Mouse (Mus musculus): ENCODE results near the gene Dnm2.
"Not testable (repeated sequence)": the region's sequence is repeated elsewhere in the genome, so short reads cannot be mapped to it uniquely, and the experiment has no call there.

Gene Dnm2

DNA sequence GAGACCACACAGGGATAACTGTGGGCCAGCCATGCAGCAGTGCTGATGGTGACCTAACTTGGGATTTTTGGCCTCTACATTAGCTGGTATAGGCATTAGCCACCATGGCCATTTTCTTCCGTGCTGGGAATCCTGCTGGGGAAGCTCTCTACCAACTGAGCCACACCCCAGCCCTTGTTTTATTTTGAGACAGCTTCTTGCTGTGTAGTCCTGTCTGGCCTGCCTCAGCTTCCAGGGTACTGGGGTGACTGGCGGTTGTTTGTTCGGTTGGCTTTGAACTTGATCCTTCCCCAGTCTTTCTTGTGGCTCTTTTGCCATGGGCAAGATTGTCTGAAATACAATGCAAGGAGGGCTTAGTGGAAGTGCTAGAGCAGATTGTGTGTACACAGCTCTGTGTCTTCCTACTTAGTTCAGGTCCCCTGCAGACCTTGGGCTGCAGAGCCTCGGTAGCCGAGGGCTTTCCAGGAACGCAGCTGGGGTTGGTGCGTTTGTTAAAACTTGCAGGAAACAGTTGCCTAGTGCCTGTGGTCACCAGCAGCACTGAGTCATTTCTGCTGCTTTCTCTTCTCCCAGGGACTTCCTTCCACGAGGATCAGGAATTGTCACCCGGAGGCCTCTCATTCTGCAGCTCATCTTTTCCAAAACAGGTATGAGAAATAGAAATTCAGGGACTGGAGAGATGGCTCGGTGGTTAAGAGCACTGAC lies 32.4 kb downstream of the Dnm2 start:
- no peak for DNase-seq

DNA sequence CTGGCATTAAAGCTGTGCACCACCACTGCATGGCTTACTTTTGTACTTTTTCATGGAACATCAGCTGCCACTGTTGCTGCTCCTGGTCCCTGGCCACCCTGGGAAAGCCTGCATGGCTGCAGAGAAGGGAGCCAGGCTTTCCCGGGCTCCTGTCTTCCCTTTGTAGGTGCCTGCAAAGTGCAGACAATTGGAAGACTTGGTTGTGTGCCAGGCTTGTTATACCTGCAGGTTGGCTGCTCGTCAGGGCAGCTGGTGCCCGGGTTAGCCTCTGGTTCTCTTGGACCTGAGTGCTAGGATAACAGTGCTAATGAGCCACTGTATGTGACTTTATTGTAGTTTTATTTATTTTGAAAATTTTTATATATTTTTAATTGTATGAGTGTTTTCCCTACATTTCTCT lies 34.1 kb downstream of the Dnm2 start:
- no peak for DNase-seq

DNA sequence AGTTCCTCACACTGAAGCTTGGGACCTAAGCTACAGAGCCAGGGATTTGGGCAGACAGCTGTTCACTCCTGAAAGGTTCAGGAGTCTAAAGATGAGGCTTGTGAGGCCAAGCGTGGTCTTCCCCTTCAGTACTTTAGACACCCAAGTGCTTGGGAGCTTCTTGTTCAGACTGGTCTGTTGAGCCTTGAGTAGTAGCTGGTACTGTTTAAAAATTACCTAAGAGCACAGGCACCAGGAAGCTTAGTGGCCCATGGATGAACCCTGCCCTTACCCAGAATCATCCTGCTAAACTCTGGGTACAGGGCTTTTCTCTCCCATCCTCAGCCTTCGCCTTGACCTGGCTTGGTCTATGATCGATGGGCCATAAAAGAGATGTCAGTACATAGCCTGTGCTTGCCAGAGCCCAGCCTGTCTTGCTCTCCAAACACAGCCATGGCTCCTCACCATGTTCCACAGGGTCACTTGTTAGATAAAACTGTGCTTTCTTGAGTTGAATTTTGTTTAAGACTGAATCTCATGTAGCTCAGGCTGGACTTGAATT lies 35.8 kb downstream of the Dnm2 start:
- DNase-seq, result peak; percentile 78

GRCm38 (mm10) chr9:21463138-21463590 lies 38.5 kb downstream of the Dnm2 start:
- peak; percentile 74 for DNase-seq

GRCm38 (mm10) chr9:21463766-21464564 lies 39.3 kb downstream of the Dnm2 start:
- no peak for DNase-seq

DNA sequence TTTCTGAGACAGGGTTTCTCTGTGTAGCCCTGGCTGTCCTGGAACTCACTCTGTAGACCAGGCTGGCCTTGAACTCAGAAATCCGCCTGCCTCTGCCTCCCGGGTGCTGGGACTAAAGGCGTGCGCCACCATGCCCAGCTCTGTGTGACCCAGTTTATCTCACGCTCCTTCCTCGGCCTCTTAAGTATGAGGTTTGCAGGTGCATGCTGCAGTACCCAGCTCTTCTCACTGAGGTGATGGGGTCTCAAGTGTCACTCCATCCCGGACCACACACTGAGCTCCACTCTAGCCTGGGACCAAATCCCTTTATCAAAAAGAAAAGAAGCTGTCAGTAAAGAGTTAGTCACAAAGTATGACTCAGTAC lies 39.8 kb downstream of the Dnm2 start:
- not testable (repeated sequence) for DNase-seq

- DNase-seq, result peak; percentile 35
Measured at GRCm38 (mm10) chr9:21469032-21470024, 44.6 kb downstream of the Dnm2 start.

- no peak for DNase-seq
Measured at GRCm38 (mm10) chr9:21472913-21473312, 48.2 kb downstream of the Dnm2 start.

- DNase-seq, result no peak
Measured at GRCm38 (mm10) chr9:21477707-21478106, 53.0 kb downstream of the Dnm2 start.

DNA sequence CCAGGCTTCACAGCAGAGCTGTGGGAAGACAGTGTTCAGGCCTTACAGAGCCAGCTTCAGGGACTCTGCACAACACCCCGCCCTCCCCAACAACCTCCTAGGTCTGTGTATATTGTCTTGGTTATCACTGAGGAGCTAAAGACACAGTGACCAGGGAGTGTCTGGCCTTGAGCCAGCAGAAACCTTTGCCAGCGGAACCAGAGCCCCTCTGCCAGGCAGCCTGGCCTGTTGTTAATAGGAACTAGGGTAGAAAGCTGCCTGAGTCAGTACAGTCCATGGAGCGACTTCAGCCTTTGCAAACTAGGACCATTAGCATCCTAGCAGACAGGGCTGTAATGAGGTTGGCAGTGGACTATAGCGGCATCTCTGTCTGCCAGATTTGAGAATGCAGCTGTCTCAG lies 59.4 kb downstream of the Dnm2 start:
- no peak for DNase-seq

DNA sequence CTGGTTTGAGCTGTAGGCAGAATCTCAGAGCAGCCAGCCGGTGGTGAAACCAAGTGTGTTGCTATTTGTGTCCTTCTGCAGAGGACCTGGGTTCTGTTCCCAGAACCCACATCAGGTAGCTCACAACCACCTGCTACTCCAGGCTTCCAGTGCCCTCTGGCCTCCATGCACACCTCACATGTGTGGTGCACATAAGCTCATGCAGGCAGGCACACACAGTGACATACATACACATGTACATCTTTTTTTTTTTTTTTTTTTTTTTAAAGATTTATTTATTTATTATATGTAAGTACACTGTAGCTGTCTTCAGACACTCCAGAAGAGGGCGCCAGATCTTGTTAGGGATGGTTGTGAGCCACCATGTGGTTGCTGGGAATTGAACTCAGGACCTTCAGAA lies 63.5 kb downstream of the Dnm2 start:
- not testable (repeated sequence) for DNase-seq

DNA sequence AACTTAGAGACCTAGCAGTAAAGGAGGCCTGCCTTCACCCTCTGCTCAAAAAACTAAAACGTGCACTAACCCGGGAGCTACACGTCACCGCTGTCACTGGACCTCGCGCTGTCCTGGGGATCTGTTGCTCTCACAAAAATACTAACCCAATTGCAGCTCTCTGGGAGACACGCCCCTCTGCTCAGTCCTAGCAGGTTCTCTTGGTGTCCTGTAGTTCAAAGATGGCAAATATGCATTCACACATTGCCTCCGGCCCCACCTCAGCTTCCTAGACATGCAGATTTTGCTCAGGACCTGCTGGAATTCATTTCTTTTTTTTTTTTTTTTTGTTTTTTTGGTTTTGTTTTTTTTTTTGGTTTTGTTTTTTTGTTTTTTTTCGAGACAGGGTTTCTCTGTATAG lies 66.0 kb downstream of the Dnm2 start:
- DNase-seq, result no peak

DNA sequence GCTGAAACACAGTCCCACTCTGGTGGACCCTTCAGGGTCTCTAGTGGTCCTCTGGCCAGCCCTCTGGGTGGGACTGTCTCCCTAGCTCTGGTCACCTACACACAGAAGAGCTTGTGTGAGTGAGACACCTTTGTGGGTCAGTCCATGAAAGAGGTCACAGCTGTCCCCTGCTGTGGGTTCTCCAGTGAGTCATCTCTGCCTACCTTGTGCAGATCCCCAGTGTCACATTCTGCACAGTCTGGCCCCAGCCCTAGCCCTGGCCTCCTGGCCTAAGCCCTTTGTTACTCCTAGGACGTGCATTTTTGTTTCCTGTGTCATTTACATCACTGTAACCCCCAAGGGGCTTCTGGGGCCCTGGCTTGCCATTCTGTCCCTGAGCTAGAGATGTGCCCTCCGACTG lies 69.2 kb downstream of the Dnm2 start:
- no peak for DNase-seq

- DNase-seq, result no peak
Measured at GRCm38 (mm10) chr9:21494726-21495125, 70.0 kb downstream of the Dnm2 start.

DNA sequence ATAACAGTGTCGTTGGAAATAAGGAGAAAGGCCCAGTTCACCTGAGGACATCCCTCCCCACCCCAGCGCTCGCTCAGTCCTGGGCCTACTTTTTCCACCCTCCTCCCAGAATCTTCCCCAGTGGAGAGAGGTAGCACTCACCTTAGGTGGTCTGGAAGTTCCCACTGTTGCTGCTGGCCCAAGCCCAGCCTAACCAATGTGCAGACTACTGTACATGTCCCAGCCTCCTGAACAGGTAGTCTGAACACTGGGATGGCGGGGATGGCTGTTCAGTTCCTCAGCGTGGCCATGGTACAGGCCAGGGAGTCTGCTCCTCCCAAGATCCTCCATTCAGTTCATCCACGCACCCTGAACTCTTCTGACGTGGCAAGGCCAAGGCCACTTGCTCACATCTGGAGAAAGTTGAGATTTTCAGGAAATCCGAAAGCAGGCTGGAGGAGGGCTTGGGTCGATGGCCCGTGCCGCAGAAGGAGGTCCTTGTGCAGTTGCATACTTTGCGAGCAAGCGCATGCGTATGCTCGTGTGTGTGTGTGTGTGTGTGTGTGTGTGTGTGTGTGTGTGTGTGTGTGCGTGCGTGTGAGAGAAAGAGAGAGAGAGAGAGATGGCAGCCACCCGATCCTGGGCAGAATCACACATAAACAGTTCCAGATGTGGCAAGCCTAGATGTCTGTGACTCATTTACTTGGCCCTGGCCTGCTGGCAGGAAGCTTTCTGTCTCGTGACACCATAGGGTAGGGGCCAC lies 71.8 kb downstream of the Dnm2 start:
- no peak for DNase-seq

- DNase-seq, result no peak
Measured at GRCm38 (mm10) chr9:21497050-21497542, 72.4 kb downstream of the Dnm2 start.

GRCm38 (mm10) chr9:21497664-21498063 lies 73.0 kb downstream of the Dnm2 start:
- no peak for DNase-seq

DNA sequence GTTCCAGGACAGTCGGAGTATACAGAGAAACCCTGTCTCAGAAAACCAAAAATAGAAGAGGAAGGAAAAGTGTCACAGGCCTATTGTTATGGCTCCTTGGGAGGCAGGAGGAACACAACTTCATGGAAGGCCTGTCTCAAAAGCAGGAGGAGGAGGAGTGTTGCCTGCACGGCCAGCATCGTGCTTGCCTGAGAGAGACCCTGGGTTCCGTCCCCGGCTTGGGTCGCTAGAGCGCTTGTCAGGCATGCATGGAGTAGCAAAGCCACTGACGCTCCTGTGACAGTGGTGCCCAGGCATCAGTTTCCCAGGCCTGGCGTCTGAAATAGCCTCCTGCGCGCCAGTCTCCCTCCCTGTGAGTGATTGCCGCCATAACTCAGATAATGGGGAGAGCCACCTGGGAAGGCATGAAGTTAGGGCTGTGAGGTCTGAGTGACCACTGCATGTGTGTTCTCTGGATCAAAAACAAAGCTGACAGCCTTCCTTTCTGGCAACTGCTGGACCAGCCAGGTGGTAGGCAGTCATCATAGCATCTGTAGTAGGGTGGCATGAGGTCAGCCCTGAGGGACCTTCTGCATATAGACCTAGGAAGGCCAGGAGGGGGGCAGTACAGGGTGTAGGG lies 73.7 kb downstream of the Dnm2 start:
- DNase-seq, result no peak

GRCm38 (mm10) chr9:21503352-21503751 lies 78.6 kb downstream of the Dnm2 start:
- no peak for DNase-seq

DNA sequence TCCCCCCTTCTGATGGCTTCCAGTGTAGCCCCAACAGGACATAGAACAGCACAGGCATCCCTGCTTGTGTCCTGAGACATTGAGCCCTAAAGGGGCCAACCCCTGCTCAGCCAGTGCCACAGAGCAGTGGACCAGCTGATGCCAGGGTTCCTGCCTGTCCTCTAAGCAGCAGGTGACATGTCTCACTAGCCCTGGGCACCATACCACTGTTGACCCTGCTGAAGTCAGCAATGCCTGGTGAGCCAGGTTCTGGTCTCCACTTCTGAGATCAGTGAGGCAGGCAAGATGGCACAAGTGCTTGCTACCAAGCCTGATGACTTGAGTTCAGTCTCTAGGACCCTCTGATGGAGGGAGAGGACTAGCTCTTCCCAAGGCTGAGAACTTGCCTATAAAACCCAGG lies 81.1 kb downstream of the Dnm2 start:
- no peak for DNase-seq

DNA sequence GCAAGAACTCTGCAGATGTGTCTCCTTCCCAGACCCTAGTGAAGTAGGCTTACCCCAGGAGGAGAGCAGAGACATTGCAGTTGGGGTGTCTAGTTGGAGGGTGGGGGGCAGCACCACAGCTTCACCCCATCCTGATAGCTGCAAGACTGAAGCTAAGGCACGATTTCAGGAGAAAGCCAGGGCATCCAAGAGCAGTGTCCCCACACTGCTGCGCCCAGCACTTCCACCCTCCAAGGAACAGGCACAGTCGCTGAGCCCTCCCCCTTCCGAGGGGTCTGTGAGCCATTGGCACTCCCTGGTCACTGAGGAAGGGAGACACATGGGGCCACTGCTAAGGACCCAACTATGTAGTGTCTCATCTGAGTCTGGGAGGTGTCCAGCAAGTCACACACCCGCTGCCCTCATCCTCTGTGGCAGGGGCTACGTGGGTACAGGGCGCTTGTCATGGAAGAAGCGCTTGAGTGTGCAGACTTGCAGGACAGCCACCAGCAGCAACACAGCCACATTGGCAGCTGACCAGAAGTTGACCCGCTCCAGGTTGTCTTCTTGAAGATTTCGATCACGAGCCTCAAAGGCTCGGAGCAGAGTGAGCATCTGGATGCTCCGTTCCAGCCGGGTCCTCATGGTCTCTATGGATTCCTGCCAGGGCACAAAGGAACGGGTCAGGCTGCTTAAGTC lies 83.2 kb downstream of the Dnm2 start:
- no peak for DNase-seq

Measured in kidney, adult 11 months (tissue).